13 mouse cellular contexts compared by ENCODE assay signal in the genomic region with DNA sequence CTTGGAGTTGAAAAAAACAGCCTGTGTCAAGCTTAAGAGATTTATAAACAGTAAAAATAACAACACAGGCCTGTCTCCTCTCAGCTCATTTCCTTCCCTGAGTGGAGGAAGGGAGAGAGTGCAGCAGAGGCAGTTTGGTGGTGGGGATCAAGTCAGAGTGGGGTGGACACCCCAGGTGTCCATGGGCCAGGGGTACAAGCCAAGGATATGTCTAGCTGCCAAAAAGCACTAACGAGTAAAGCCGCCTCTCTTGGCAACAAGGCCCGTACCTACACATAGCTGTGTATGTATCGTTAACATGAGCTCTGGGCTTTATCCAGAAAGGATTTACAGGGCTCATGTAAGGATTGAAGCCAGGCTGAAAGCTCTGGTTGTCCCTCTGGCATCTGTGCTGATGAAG. TPM values are rescaled to one million over a fixed set of nuclear protein-coding genes. Genes with fewer than 3 reads are reported as not detected.
DNase-seq lines count a peak whose midpoint lies in the region; ATAC-seq and TF ChIP-seq lines count a peak whose summit lies in the region.
"Had no signal": no experiment of that assay in that cellular context is flagged by ENCODE, and none has a peak within 500 bp of the region (broad histone marks: within the 10 kb centered on the region; RNA-seq: fewer than 3 reads in every experiment).

No protein-coding gene starts in this region.

- H3K4me2 ChIP-seq in lung, embryonic 14.5 days = peak overlapping the region; percentile 29; the same call in 1 of the 2 replicates
- H3K4me2 ChIP-seq in forebrain, embryonic 13.5 days = no peak overlapping the region
- no peak overlapping the region for H3K4me2 ChIP-seq in limb, embryonic 11.5 days (ENCODE audit: low read depth, severe bottlenecking)
- no peak overlapping the region for H3K4me2 ChIP-seq in stomach, embryonic 14.5 days (replicated peaks; ENCODE audit: low read depth, low read length)
- H3K4me2 ChIP-seq: heart, embryonic 15.5 days had no signal

- WGBS in lung, embryonic 14.5 days = 58% methylated on average over 4 of the region's 4 CpGs
- WGBS in forebrain, embryonic 13.5 days = 40% methylated on average over 4 of the region's 4 CpGs
- WGBS in limb, embryonic 11.5 days = 49% methylated on average over 4 of the region's 4 CpGs
- 47% methylated on average over 4 of the region's 4 CpGs for WGBS in stomach, embryonic 14.5 days

- TF ChIP-seq CTCF in lung, embryonic 14.5 days (IDR thresholded peaks at IDR 0.05; ENCODE audit: low read depth) = no peak

- H3K9me3 ChIP-seq in lung, embryonic 14.5 days (ENCODE audit: low read depth, low read length) = no peaks in the 10 kb centered on the region
- H3K9me3 ChIP-seq in forebrain, embryonic 13.5 days (replicated peaks) = no peaks in the 10 kb centered on the region
- no peaks in the 10 kb centered on the region for H3K9me3 ChIP-seq in limb, embryonic 11.5 days (ENCODE audit: control insufficient read depth, low read length)
- H3K9me3 ChIP-seq in stomach, embryonic 14.5 days (ENCODE audit: control insufficient read depth, low read depth, low read length) = no peaks in the 10 kb centered on the region
- H3K9me3 ChIP-seq: heart, embryonic 15.5 days had no signal

- ATAC-seq in lung, embryonic 14.5 days (ENCODE audit: insufficient read depth) = peak; percentile 70; the same call in 1 of the 2 replicates
- ATAC-seq in forebrain, embryonic 13.5 days = no peak
- no peak for ATAC-seq in limb, embryonic 11.5 days (ENCODE audit: insufficient number of reproducible peaks, low FRiP score, low TSS enrichment, low read depth)
- no peak; the same call in 1 of the 2 replicates for ATAC-seq in stomach, embryonic 14.5 days (ENCODE audit: insufficient number of reproducible peaks, insufficient read depth, low FRiP score, low read depth)

- H3K4me3 ChIP-seq in lung, embryonic 14.5 days (ENCODE audit: low read depth, low read length) = no peak overlapping the region
- H3K4me3 ChIP-seq in forebrain, embryonic 13.5 days = no peak overlapping the region
- H3K4me3 ChIP-seq in limb, embryonic 11.5 days (ENCODE audit: low read depth, low read length) = no peak overlapping the region
- no peak overlapping the region for H3K4me3 ChIP-seq in stomach, embryonic 14.5 days (ENCODE audit: low read depth, low read length)
- H3K4me3 ChIP-seq: heart, embryonic 15.5 days; myocyte had no signal

- peak; percentile 66 for DNase-seq in lung, embryonic 14.5 days
- DNase-seq in lung, adult 18-20 months = no peak
- no peak for DNase-seq in limb, embryonic 11.5 days (ENCODE audit: low spot score)
- DNase-seq in thymus, postnatal 4 days = no peak
- DNase-seq in spleen, adult 18-20 months = no peak
- DNase-seq: adrenal gland, postnatal 36 days; cerebellum, adult 2 months; gastrocnemius, postnatal 25 days; lung, postnatal 10 days had no signal

- peaks cover 13% of the 10 kb centered on the region for H3K4me1 ChIP-seq in lung, embryonic 14.5 days (ENCODE audit: insufficient read depth)
- peaks cover 67% of the 10 kb centered on the region for H3K4me1 ChIP-seq in forebrain, embryonic 13.5 days
- peaks cover 18% of the 10 kb centered on the region; the same call in 1 of the 2 replicates for H3K4me1 ChIP-seq in limb, embryonic 11.5 days (ENCODE audit: control insufficient read depth, insufficient read depth, low read length)
- 0 out of 2 replicates have a peak, but pooled peaks cover 5% of the 10 kb centered on the region for H3K4me1 ChIP-seq in stomach, embryonic 14.5 days (ENCODE audit: control insufficient read depth, insufficient read depth, low read length)
- H3K4me1 ChIP-seq: heart, embryonic 15.5 days had no signal

- no peaks in the 10 kb centered on the region for H3K36me3 ChIP-seq in lung, embryonic 14.5 days (ENCODE audit: insufficient read depth)
- no peaks in the 10 kb centered on the region for H3K36me3 ChIP-seq in forebrain, embryonic 13.5 days (ENCODE audit: poor library complexity, severe bottlenecking)
- no peaks in the 10 kb centered on the region for H3K36me3 ChIP-seq in limb, embryonic 11.5 days (ENCODE audit: control insufficient read depth, insufficient read depth, low read length)
- no peaks in the 10 kb centered on the region for H3K36me3 ChIP-seq in stomach, embryonic 14.5 days (ENCODE audit: control insufficient read depth, insufficient read depth, low read length)
- H3K36me3 ChIP-seq: heart, embryonic 15.5 days had no signal

- H3K9ac ChIP-seq in lung, embryonic 14.5 days = no peak overlapping the region
- H3K9ac ChIP-seq in forebrain, embryonic 13.5 days = no peak overlapping the region
- H3K9ac ChIP-seq in limb, embryonic 11.5 days (ENCODE audit: low read length) = no peak overlapping the region
- no peak overlapping the region for H3K9ac ChIP-seq in stomach, embryonic 14.5 days (replicated peaks; ENCODE audit: low read depth, low read length)
- H3K9ac ChIP-seq: heart, embryonic 15.5 days had no signal

- H3K27ac ChIP-seq in lung, embryonic 14.5 days (ENCODE audit: low read depth) = peak overlapping the region; percentile 83
- H3K27ac ChIP-seq in forebrain, embryonic 13.5 days = peak overlapping the region; percentile 90
- 0 out of 2 replicates have a peak overlapping the region, but pooled peaks have one; percentile 18 for H3K27ac ChIP-seq in limb, embryonic 11.5 days (replicated peaks; ENCODE audit: low read depth, low read length)
- H3K27ac ChIP-seq in stomach, embryonic 14.5 days (ENCODE audit: low read length) = peak overlapping the region; percentile 27; the same call in 1 of the 2 replicates
- H3K27ac ChIP-seq: heart, embryonic 15.5 days had no signal

- H3K27me3 ChIP-seq in lung, embryonic 14.5 days (ENCODE audit: insufficient read depth, low read length) = no peaks in the 10 kb centered on the region
- H3K27me3 ChIP-seq in forebrain, embryonic 13.5 days = no peaks in the 10 kb centered on the region
- no peaks in the 10 kb centered on the region for H3K27me3 ChIP-seq in limb, embryonic 11.5 days (ENCODE audit: control insufficient read depth, insufficient read depth, low read length)
- H3K27me3 ChIP-seq in stomach, embryonic 14.5 days (ENCODE audit: control insufficient read depth, insufficient read depth, low read length) = no peaks in the 10 kb centered on the region

RNA-seq across cellular contexts. Expression of a gene that starts 42.9 kb away (rescaled TPM):
- 0.39 and 0.42 TPM in 2 replicates for polyA plus RNA-seq in lung, embryonic 14.5 days (2014; fragmentation: Nextera tagmentation; extraction: Ambion mirVana)
- 2.9 and 4.3 TPM in 2 replicates for polyA plus RNA-seq in forebrain, embryonic 13.5 days (2015; fragmentation: Nextera tagmentation; extraction: Ambion mirVana)
- polyA plus RNA-seq in limb, embryonic 11.5 days (2014; fragmentation: Nextera tagmentation; extraction: Ambion mirVana) = 0.07 and 0.12 TPM in 2 replicates
- 1.2 and 1.3 TPM in 2 replicates for polyA plus RNA-seq in stomach, embryonic 14.5 days (2014; fragmentation: Nextera tagmentation; extraction: Ambion mirVana)
- polyA plus RNA-seq: myocyte had no signal

Comparison
In these comparisons a context has a peak if more than half of its experiments do, and no peak if none do; other contexts are left out.
1. H3K27ac ChIP-seq: peak in every context shown above with its lines; median percentile 90 in forebrain, embryonic 13.5 days; 83 in lung, embryonic 14.5 days; 27 in stomach, embryonic 14.5 days; 18 in limb, embryonic 11.5 days.